Mouse (Mus musculus) lung, postnatal 36 days (tissue): ENCODE results near the gene Rnf149.

Source experiments
- DNase-seq: peaks from one replicate; pipeline ENCODE4 v3.0.0; 2022; ENCODE audit warnings: mixed read lengths

The Rnf149 gene

DNA sequence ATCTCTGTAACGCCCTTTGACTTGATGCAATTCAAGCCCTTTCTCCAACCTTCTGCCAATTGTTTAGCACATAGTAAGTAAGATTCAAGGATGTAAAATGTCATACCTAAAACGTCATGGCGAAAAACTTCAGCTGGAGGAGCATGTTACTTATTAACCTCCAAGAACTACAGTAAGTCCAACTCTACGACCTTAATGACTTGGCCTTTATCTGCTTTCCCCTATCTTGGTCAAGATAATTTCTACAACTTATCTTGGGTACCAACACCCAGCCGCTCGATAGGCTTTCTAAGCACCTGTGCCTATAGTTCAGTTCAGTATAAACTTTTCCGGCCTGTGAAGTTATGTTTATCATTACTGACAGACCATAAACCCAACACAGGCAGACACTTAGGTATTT lies 3.3 kb downstream of the Rnf149 start:
- DNase-seq: no peak

DNA sequence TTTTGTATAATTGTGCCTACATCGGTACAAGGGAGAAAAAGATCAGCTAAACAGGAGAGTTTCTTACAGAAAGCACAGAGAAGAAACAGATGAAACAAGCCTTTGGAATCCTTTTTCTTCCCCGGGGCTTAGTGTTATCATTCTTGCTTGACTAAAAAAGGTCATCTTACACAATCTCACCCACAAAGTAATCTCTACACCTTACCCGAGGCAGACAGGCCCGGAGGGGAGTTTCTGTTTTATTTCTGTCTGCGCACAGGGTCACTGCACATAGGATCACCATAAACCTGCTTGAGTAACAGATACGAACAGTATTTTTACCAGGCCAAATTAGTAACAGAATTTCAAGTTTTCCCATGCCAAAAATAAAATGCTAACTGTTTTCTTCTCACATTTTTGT lies 5.6 kb downstream of the Rnf149 start:
- DNase-seq: no peak

DNA sequence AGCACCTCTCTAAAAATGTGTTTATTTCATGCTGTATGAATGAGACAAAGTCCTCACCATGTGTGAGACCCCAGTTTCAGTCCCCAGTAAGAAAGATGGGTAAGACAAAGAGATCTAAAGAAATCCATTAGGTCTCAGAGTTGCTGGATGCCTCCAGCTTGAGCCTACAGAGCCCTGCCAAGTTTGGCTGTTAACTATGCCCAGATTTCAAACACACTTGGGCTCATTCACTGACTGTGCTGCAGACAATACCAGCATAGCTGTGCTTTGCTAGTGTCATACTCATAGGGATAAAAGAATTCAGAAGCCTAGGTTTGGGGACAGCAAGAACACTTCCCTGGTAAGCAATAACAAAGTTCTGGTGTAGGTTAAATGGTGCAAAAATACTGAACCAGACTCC lies 9.1 kb downstream of the Rnf149 start:
- DNase-seq: no peak

DNA sequence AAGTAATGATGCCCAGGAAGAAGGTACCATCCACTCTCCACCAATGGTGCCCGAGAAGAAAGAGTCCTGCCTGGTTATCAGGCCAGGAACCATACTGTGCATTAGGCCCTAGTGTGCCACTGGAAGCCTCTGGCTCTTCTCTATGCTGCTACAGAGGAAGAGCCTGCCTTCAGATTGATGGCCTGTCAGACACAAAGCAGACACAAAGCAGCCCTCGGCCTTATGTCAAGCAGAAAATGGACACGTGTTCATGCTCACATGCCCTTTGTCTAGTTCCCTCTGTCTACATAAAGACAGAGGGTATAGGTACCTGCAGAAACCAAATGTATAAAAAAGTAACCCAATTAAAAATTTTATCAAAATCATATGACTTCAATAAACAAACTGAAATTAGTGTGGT lies 12.6 kb downstream of the Rnf149 start:
- DNase-seq: no peak

DNA sequence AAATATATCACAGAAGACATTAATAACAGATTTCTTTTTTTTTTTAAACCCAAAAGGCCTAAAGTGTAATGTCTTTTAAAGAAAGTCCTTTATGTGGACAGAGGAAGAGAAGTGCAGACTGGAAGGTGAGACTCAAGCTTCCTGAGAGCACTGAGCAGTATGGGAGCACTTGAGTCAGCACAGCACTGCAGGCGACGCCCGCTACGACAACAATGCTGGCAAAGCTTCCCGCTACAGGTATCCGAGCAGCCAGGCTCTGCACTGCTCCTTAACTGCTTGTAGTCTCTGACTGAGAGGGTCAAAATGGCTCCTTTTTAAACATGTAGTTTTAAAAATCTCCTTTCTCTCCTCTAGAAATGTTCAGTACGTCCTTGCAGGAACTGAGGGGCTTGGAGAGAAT lies 14.0 kb downstream of the Rnf149 start:
- peak; percentile 36 for DNase-seq

DNA sequence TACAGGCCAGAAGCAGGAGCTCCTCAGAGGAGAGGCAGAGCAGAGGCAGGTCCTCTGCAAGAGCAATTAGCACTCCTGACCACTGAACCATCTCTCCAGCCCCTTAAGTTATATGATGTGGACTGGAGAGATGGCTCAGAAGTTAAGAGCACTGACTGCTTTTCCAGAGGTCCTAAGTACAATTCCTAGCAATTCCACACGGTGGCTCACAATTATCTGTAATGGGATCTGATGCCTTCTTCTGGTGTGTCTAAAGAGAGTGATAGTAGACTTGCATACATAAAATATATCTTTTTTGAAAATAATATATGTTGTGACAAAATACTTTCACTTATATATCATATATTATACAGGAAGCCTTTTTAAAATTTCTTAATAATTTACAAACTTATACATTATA lies 15.3 kb downstream of the Rnf149 start:
- no peak for DNase-seq

DNA sequence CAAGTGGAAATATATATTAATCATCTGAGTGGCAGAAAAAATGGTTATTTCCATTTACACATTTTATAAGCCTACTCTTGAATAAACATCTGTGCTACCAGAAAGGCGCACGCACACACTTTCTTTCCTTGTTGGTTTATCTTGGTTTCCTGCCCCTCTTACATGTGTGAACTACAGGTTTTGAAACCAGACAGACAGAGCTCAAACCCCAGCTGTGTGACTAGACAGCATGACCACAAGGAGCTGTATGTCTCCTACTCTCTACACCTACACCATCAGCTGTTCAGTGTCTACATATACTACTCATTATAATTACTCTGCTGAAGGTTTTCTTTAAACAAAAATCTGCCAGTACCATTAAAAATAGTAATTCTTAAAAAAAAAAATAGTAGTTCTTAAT lies 18.2 kb downstream of the Rnf149 start:
- DNase-seq: no peak

DNA sequence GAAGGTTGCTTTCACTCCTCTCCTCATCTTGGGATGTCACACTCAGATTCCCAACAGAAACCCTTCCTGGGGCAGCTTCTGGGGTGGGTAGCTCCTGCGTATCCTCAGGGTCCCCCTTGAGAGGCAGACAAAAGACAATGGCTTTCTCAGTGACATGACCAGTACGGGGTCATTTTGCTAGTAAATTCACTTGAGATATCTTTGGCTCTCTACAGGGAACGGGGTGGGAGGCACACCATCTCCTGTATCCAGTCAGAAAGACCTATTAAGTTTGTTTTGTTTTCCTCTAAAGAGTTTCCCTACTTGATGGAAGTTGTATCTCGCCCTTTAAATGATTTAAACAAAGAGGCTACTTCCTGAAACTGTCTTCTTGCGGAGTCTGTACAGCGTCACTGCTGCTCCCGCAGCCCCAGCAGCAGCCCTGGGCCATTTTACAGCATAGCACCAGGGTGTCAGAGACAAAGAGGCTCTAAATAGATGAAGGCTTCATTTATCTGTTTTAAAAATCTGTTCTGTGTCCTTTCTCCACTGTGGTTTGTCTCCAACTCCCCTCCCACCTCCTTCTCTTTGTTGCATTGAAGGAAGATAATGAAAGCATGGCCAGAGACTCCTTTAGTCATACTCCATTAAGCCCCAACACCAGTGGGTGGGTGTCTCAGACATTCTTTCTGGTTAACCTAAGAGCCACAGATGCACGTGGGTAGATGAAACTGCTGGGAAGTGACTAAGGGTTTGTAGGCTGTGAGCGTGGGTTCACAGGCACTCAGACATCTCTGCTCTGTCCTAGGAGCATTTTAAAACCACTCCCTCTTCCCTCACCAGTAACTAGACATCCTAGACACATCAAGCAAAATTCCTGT lies 21.4 kb downstream of the Rnf149 start:
- no peak for DNase-seq

DNA sequence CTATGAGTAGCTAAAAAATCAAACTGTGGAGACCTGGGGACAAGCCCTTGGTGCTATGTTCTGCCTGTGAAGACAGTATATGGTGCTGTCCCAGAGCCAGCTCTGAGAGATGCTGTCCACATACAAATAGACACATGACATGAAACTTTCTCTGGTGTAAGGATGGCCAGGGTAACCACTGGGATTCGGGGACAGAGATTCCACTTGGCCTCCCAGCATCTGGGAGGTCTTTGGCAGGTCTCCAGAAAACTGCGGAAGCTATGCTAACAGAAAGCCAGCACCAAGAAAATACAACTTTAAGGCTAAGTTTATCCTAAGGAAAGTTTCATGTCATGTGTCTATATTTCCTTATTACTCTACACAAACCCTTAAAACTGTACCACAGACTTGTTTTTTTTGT lies 27.4 kb downstream of the Rnf149 start:
- no peak for DNase-seq

DNA sequence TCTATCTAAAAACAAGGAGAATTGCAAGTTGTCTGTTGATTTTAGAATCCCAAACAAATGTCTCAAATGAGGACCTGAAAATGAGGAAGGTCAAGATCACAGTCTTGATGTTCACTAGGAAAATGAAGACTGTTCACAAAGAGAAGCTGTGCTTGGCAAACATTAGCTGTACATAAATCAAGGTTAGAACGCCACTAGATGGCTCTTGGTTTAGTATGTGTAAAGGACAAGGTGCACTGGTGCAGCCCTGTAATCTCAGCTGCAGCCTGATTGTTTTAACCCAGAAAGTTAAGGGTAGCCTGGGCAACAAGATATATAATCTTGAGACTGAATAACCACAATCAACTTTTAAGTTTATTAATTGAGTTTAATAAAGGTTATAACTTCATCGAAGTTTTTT lies 30.0 kb downstream of the Rnf149 start:
- DNase-seq: no peak

DNA sequence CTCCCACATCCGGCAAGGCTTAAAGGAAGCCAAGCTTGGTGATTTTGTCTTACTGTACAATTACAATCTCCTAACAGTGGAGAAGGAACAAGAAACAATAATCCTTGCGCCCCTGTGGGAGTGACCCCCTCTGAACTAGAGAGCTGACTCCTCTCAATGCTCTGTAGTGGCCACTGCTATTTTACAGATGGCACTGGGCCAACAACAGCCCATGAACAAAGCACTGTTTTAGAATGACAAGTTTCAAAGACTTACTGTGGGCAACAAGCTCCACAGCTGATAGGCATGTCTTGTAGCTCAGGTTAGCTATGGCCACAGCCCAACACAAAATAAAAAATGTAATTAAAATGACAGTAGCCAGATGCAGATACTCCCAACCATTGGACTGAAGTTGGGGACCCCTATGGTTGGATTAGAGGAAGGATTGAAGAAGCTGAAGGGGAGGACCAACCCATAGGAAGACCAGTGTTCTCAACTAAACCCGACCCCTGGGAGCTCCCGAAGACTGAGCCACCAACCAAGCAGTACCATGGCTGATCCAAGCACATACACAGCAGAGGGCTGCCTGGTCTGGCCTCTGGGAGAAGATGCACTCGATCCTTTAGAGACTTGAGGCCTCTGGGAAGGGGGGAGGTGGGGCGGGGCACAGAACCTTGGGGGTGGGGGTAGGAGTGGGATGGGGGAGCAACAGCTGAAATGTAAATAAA lies 30.9 kb downstream of the Rnf149 start:
- no peak for DNase-seq

DNA sequence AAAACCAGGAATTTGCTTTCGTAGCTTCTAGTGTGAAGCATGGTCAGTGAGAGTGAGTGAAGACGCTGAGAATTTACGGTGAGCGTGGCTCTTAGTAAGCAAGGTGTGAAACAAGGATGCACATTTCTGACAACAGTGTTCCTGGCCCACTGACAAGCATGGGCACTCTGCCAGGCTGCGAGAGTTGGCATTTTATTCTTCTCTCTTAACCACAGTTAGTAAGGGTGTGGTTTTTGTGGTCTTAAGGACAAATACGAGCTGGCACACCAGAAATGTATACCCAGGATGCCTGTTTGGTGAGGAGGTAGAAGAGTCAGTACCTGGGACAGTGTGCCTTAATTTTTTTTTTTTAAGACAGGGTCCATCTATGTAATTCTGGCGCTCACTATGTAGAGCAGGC lies 31.6 kb downstream of the Rnf149 start:
- DNase-seq: peak; percentile 59

DNA sequence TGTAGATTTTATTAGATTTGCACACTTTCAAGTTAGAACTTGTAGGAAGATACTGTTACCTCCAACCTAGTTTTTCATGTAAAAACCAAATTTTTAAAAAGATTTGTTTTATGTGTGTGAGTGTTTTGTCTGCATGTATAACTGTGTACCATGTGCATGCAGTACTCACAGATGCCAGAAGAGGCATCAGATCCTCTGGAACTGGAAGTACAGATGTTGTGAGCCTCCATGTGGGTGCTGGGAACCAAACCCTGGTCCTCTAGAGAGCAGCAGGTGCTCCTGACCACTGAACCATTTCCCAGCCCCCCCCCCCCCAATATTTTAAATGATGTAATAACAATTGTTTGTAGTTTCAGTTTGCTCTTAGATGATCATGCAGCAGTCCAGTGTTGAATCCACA lies 36.6 kb downstream of the Rnf149 start:
- no peak for DNase-seq

DNA sequence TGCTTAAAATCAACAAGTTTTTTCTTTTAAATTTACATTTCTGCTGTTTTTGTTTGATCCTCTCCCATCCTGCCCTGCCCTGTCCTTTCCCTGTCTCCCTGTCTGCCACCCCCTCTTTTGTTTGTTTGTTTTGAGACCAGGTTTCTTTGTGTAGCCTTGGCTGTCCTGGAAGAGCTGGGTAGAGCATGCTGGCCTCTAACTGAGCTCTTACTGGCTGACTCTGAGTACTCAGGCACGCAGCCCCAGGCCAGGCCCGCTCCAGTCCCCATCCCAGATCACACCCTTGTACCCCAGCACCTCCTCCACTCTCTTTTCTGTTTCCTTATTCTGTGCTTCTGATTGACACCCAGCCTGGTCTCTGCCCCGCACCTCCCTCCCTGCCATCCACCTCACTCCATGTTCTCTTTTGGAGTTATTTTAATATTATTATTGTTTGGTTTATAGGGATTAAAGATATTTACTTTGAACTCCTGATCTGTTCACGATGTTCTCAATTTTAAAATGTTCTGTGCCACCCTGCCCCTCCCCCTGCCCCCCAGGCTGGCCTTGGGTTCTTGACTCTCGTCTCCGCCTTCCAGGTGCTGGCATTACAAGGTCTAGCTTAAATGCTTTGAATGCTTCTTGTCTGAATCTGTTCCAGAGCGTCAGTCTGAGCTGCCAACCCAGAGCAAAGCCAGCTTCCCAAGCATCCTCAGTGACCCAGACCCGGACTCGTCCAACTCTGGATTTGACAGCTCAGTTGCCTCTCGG lies 39.4 kb downstream of the Rnf149 start:
- peak; percentile 22 for DNase-seq

DNA sequence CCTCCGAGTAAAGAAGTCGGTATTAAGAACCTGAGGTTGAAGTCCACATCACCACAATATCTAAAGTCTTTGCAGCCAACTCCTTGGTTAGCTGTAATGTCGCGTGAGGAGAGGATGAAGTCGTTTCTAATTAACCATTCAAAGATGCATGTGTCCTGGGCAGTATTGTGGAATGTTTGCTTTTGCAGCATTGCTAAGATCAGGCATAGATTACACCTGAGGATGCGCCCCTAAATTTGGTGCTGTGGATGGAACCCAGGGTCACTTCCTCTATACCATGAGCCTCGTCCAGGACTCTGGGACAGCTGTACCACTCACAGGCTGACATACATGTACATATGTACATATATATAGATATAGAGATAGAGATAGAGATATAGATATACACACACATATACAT lies 40.5 kb downstream of the Rnf149 start:
- no peak for DNase-seq

DNA sequence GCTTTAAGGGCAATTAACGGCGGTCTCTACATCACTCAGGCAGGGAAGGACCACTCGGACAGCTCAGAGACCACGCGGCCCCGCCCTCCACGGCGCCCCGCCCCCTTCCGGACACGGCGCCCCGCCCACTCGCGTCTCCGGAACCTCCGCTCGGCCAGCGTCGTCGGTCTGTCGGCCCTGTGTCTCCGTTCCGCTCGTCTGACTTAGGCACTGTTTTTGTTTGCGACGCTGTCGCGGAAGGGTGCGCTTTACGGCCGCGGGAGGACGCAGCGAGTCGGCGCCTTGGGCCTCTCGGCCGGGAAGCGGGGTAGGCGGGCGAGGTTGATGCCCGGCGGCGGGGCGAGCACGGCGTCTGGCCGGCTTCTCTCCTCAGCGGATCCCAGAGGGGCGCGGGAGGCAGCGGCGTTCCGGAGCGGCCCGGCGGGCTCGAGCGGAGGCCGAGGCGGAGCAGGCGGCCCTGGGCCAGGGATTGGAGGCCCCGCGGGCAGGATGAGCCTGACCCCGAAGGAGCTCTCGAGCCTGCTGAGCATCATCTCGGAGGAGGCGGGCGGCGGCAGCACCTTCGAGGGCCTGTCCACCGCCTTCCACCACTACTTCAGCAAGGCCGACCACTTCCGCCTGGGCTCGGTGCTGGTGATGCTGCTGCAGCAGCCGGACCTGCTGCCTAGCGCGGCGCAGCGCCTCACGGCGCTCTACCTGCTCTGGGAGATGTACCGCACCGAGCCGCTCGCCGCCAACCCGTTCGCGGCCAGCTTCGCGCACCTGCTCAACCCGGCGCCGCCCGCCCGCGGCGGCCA lies 41.5 kb downstream of the Rnf149 start:
- peak; percentile 100 for DNase-seq

DNA sequence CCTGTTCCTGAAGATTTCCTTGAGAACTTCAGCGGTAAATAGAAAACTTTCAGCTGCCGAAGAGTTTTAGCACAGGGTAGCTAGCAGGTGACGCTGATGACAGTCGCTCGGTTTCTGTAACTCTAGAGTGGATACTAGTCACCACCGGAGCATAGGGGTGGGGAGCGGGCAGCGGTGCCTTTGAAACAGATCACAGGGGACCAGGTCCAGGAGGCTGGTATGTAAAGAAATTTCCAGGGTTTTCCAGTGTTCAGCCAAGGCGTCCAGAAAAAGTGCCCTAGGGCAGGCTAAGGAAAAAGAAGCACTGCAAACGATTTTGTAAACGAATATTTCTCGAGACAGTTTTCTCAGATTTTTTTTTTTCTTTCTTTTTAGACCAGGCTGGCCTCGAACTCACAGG lies 42.4 kb downstream of the Rnf149 start, which contains the start of gene Cnot11:
Cnot11 (plus strand) TSS at position 162 of the 400 bp plus-strand sequence.
- no peak for DNase-seq

DNA sequence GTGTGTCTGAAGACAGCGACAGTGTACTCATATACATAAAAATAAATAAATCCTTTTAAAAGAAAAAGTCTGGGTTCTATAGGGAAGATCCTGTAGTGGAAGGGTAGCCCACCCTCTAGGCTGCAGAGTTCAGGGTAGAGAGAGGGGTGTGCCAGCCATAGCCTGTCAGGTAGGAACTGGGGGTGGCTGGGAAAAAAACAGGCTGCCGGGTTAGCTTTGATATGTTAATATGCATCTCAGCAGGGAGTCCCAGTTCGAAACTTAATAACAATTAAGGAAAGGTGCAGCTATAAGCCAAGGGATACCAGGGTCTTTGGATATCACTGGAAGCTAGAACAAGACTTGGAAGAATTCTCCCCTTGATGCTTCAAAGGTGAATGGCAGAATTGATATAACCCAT lies 43.3 kb downstream of the Rnf149 start:
- DNase-seq: no peak

DNA sequence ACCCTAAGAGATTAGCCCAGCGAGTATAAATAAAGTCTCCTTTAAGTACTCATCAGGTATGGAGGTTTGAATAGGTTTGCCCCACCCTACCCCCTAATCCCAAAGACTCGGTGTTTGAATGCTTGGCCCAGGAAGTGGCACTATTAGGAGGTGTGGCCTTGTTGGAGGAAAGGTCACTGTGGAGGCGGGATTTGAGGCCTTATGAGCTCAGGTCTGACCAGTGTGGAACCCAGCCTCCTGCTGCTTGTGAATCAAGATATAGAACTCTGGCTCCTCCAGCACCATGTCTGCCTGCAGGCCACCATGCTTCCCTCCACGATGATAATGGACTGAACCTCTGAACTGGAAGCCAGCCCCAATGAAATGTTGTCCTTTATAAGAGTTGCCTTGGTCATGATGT lies 46.2 kb downstream of the Rnf149 start:
- DNase-seq: no peak

DNA sequence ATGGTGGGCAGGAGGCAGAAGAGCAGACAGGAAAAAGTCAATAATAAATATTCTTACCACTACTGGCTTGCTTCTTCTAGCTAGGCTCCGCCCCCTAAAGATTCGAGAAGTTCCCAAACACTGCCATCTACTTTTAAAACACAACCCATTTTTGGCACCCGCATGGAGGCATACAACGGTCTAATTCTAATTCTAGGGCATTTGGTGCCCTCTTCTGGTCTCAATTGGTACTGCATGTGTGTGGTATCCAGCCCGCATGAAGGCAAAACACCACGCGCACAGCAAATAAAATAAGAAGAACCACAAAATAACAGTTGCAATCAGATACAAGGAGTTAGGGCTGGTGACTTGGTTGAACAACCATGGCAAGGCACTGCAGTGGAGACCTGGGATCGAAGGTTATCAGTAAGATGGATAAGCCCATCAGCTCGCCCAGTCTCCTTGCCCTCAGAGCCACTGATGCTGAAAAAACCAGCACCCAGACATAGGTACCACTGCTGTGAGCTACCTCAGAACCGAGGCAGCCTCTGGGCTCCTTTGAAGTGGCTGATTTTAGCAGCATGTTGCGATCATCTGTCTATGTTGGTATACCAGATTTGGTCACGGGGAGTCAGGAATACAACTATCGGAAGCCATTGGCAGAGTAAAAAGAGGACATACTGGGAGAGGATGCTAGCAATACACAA lies 46.8 kb downstream of the Rnf149 start:
- DNase-seq: peak; percentile 93

DNA sequence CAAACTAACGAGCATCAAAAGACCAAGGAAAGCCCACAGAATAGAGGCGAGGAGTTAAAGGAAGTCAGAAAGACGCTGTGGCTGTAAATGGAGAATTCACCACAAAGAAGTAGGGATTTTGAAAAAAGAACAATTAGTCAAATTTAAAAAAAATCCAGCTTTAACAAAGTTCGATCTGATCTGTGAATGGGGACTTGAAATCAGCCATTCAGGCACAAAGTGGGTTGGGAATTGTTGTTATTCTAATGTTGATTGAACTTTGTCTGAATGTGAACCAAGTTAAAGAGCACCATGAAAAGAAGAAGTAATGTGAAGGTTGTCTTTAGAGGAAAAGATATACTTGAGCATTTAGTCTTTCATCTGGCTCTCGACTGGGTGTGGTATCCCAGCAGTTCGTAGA lies 48.9 kb downstream of the Rnf149 start:
- no peak for DNase-seq

DNA sequence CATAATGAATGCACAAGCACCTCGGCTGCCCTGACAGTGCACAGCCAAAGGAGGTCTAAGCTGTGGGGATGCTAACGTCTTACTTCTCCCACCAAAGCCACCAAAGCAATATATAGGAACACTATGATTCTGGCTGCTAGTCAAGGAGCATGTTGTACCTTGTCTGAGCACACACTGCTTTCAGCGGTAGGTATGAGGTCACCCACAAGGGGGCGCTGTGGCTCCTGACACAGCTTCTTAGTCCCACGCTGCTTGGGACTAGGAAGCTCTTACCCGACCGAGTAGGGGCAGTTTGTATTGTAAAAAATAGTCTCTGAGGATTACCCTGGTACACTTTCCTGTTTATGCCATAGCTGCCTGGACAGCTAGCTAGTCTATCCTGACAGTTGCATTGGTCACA lies 49.8 kb downstream of the Rnf149 start:
- DNase-seq: peak; percentile 90
